Mouse (Mus musculus) gastrocnemius, adult 18-20 months (tissue): Measurements from ENCODE around the gene Asb13. TPM values are rescaled to one million over a fixed set of nuclear protein-coding genes. Genes with fewer than 3 reads are reported as not detected.

Experiments
- DNase-seq: peaks from one replicate; pipeline ENCODE4 v3.0.0; 2021; ENCODE audit warnings: low spot score
- long read RNA-seq, 2 experiments: library from polyadenylated mRNA; stranded (forward); transcript quantifications; one replicate each; pipeline ENCODE4 v2.0.0; 2021
- total RNA-seq, 2 experiments: library from RNA; stranded (reverse); gene quantifications; 2 replicates each; pipeline ENCODE4 v1.2.3; 2021

The Asb13 gene
- 10 to 100 TPM; 13.5 to 13.6 TPM for total RNA-seq
- long read RNA-seq, experiment 1, full-length matches to known transcripts = 48 of 60 reads
- long read RNA-seq, experiment 1, partial matches to known transcripts = 5 of 60 reads
- long read RNA-seq, experiment 1, other reads (novel, unspliced or antisense) = 7 of 60 reads
- long read RNA-seq, experiment 2, full-length matches to known transcripts = 29 of 35 reads
- long read RNA-seq, experiment 2, partial matches to known transcripts = 1 of 35 reads
- long read RNA-seq, experiment 2, other reads (novel, unspliced or antisense) = 5 of 35 reads

- peak; percentile 88 for DNase-seq
These were observed at the start of gene Asb13 for GRCm38 (mm10) chr13:3633895-3634811. Gene Asb13 (plus strand): TSS chr13:3634032.

DNA sequence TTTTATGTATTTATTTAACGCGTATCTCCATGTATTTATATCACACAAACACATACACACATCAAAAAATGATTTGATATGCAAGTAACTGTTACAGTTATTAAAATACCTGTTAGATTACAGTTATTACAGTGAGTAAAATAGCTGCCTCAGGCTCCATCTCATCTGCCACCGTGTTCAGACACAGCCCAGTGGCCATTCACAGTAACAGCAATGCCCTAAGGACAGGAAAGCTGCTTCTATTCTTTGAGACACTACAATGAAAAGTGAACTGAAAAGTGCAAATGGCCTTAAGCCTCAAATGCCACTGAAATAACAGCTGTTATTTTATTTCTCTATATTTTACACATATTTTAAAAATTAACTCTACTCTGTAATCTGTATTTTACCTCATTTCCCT lies 43.0 kb upstream of the Asb13 start:
- no peak for DNase-seq

- no peak for DNase-seq
These were observed 39.5 kb upstream of the Asb13 start for GRCm38 (mm10) chr13:3594311-3594710.

GRCm38 (mm10) chr13:3596232-3596631 lies 37.6 kb upstream of the Asb13 start:
- no peak for DNase-seq

DNA sequence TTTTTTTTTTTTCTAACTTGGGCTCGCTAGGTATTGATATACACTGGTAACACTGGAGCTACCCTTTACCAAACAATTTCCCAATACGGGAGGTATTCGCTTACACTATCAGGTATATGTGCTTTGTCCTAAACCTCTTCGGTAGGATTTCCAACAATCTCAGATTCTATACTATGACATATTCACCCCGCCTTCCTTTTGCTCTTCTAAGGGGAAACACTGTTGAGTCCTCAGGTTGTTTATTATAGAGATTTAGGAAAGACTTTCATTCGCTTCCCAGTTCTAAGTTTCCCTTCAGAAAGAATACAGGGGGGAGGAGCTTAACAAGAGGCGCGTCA lies 24.1 kb upstream of the Asb13 start:
- DNase-seq = no peak

DNA sequence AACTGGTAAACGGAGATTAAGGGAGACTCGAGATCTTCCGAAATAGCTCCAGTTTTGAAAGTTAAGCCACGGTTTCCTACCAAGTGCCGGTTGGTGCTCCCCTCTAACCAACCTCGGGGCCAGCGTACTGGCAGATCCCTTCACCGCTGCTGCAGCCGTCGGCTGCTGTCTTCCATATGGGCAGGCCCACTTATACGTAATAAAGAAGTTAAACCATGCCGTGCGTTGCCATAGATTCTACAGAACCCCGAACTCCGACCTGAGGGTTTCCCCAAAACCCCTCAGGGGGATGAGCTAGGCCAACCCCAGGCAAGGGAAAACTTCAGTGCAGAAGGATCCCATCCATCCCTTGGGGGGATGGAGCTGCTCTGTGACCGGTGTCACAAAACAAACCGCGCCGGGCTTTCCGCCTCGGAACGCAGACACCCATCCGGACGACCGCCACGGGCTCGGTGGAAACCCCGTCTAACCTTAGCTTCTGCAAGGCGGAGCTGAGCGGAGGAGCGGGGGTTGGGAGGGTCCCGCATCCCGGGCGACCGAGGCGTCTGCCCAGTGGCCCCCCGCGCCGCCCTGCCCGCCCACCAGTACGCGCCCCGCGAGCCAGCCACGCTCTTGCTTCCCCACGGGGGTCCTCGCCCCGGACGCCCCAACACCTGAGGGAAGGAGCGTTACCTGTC lies 23.6 kb upstream of the Asb13 start:
- peak; percentile 15 for DNase-seq

DNA sequence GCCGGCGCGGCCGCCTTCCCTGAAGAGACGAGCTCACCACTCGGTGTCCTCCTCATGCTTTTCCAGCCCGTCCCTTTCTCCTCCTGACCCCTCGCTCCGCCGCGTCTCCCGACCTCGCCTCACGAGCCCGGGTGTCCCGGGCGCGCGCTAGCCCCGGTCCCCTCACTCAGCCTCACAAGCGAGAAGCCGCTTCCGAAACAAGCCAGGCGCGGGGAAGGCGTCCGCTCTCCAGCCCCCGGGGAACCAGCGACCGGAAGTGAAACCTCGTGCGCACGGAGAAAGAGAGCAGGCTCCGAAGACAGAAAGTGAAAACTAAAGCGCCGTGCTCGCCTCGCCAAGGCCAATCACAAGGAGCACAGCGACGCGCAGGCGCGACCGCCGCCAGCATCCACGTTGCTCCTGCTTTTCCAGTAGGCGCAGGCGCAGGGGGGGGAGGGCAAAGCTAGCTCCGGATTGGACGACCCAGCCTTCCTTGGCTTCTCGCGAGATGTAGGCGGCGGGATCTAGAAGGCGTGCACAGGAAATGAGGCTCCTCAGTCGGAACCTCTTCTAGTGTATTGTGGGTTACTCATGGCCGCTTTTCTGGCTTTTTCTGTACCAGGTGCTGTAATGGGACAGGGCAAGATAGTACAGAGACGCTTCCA lies 22.9 kb upstream of the Asb13 start, which contains the start of gene Fam208b:
TSS of gene Fam208b (minus strand) at position 314 of the 644 bp plus-strand sequence.
- peak; percentile 99 for DNase-seq

- DNase-seq = no peak
These were observed 6.7 kb upstream of the Asb13 start for GRCm38 (mm10) chr13:3627139-3627538.

GRCm38 (mm10) chr13:3628102-3628501 lies 5.7 kb upstream of the Asb13 start:
- DNase-seq = no peak

GRCm38 (mm10) chr13:3632551-3632950 lies 1.3 kb upstream of the Asb13 start:
- no peak for DNase-seq

GRCm38 (mm10) chr13:3633131-3633530 lies 701 bp upstream of the Asb13 start:
- no peak for DNase-seq

DNA sequence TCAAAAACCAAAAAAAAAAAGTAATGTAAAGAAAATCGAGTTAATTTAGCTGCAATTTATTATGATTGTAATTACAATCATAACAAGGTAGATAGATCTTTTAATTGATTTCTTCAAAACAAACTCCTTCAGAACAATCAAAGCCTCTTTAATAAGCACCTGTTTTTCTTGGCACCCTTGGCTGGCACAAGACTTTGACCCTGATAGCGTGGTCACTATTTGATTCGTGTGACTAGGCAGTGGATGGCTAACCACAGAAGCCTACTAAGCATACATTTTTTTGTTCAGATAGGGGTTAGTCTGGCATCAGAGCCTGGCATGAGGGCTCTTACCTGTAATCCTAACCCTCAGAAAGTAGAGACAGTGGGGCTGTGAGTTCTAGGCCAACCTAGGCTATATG lies 1.2 kb downstream of the Asb13 start:
- no peak for DNase-seq

DNA sequence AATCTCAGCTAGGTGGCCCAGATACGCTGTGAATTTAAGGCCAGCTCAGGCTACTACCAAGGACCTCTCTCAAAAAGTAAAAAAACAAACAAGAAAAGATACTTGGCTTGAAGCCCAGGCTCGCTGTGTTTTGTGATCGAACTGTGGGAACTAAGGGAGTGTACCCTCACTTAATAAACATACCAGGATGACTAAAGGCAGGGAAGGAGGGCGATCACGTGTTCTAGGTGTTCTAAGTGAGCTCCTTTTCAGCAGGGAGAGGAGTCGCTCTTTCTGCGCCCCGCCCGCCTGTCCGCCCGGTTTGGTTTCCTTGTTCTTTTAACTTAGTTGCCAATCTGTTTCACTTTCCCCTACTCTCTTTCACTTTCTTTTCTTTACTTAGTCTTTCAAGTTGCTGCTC lies 3.0 kb downstream of the Asb13 start:
- no peak for DNase-seq

DNA sequence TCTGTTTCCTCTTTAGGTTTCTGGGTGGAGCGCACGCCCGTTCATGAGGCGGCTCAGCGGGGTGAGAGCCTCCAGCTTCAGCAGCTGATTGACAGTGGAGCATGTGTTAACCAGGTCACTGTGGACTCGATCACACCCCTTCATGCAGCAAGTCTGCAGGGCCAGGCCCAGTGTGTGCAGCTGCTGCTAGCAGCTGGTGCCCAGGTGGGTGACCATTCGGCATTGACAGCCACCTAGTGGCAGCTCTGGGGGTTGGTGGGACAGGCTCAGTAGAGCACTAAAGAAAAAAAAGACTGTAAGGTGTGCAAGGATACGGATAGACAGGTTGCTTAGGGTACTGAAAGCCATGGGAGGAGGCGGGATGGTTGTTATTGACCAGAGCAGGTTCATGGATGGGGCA lies 8.2 kb downstream of the Asb13 start:
- DNase-seq = no peak

GRCm38 (mm10) chr13:3642538-3642937 lies 8.7 kb downstream of the Asb13 start:
- no peak for DNase-seq

DNA sequence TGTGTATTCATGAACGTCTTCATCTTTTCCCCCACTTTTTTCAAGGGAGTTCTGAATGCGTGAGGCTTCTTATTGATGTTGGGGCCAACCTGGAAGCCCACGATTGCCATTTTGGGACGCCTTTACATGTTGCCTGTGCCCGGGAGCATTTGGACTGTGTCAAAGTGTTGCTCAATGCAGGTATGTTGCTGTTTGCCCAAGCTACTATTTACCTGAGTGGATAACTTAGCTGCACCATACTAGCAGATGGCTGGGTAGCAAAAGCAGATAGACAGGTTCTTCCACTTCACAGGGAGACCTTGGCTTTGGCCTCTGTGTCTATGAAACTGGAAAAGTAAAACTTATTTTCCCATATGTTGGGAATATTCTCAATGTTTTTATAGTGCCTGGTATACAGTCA lies 11.0 kb downstream of the Asb13 start:
- no peak for DNase-seq

- no peak for DNase-seq
These were observed 12.1 kb downstream of the Asb13 start for GRCm38 (mm10) chr13:3645919-3646318.

- no peak for DNase-seq
These were observed 12.7 kb downstream of the Asb13 start for GRCm38 (mm10) chr13:3646566-3646965.

DNA sequence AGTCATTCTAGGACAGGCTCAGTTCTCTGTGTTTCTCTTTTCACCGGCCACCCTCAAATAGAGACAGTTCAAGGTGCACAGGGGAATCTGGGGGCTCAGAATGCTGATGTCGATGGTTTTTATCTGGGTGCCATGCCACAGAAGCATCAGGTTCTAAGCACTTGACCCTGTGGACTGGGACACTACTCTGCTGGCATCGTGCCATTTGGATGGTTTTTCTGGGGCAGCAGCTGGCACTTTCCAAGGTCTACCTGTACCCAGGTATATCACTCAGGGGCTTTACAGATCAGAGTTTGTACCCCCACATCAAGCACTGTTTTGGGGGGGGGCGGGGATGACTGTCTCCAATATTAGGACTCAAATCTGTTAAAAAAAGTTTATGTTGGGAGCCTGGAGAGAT lies 16.7 kb downstream of the Asb13 start:
- DNase-seq = no peak

DNA sequence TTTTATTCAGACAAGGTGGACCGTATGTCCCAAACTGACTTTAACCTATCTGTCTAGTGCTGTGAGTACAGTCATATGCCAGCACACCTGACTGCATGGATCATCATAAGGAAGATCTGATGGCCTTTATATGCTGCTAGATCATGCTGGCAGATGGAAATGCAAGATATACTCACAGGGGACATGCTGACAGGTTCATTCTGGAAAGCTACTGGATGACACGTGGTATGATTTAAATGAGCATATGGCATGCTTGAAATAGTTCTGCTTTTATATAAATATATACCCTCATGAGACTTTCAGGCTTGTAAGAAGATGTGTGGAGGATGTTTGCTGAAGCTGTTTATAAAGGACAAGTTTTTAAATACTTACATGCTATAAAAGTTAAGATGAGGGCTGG lies 20.6 kb downstream of the Asb13 start:
- no peak for DNase-seq
